Mouse (Mus musculus) spleen, adult 2 months (tissue): ENCODE measurements around the gene Ackr2. TPM values are rescaled to one million over a fixed set of nuclear protein-coding genes. Genes with fewer than 3 reads are reported as not detected.
A peak's percentile ranks its signal among the peaks of the same experiment; 100 is the strongest.

Experiments
- DNase-seq, 2 experiments: peaks; one replicate each; pipeline versions ENCODE4 v3.0.0 to v3.0.0-alpha.2; 2012 to 2021; ENCODE audit warnings: low spot score in 2 of 2, low read depth in 1 of 2
- H3K27ac ChIP-seq: fragments of 200-500 bp; 2 replicates; pipeline ENCODE4 v1.5.1; 2012; ENCODE audit warnings: low read length, inconsistent platforms; ENCODE audit not compliant: insufficient read depth
- H3K27me3 ChIP-seq: fragments of 200-500 bp; 2 replicates; pipeline ENCODE4 v1.6.1; 2012; ENCODE audit warnings: mild to moderate bottlenecking, moderate library complexity, low read length, inconsistent platforms; ENCODE audit not compliant: control insufficient read depth, insufficient read depth
- H3K36me3 ChIP-seq: fragments of 200-500 bp; 2 replicates; pipeline ENCODE4 v1.6.1; 2012; ENCODE audit warnings: mild to moderate bottlenecking, low read length, inconsistent platforms; ENCODE audit not compliant: control insufficient read depth, insufficient read depth
- H3K4me1 ChIP-seq: fragments of 200-500 bp; 2 replicates; pipeline ENCODE4 v1.6.1; 2011; ENCODE audit warnings: inconsistent platforms; ENCODE audit not compliant: control insufficient read depth, insufficient read depth, insufficient read length
- H3K4me3 ChIP-seq: fragments of 200-500 bp; 2 replicates; pipeline ENCODE4 v1.5.1; 2011; ENCODE audit warnings: mild to moderate bottlenecking, inconsistent platforms; ENCODE audit not compliant: insufficient read depth, insufficient read length; ENCODE audit errors: extremely low read depth
- CTCF ChIP-seq: fragments of 200-500 bp; IDR thresholded peaks from 2 replicates; pipeline ENCODE4 v1.5.1; 2011; ENCODE audit warnings: mild to moderate bottlenecking, inconsistent platforms; ENCODE audit not compliant: insufficient read depth, insufficient read length, insufficient replicate concordance; ENCODE audit errors: extremely low read depth
- POLR2A ChIP-seq: fragments of 200-500 bp; IDR thresholded peaks from 2 replicates; pipeline ENCODE4 v1.6.1; 2011; ENCODE audit warnings: low read depth, low read length, inconsistent platforms
- whole genome bisulfite sequencing: fragments of 180-500 bp; shearing (Covaris S2); methylation state at CpG from one replicate; pipeline ENCODE4 v1.1.7; 2018; 5-methylcytosine and 5-hydroxymethylcytosine counted together
- polyA plus RNA-seq: library from polyadenylated mRNA; depleted of rRNA; stranded (reverse); fragments of >200 nt; gene quantifications from 2 replicates; pipeline ENCODE4 v1.2.3, GENCODE M21; 2012; rRNA removed

Ackr2 gene
- polyA plus RNA-seq, 1 experiment, result 16.7 TPM

DNA sequence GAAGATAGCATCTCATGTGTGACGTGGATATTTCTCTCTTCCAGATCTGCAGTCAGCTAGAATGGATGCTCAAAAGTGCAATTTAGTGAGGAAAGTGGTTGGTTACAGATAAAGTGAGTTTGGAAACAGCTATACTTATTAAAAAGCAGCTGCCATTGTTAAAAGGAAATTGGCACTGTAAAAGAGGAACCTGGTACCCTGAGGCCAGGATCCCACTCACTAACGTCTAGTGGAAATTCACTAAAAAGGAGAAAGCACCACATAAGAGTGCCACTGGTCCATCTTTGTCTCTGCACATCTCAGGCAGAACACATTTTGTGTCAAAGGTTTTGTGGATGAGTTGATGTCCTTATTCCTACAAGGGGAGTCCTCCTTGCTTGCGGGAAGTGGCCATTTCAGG is 45.5 kb downstream of the Ackr2 start:
- DNase-seq, result no peak
- Histone ChIP-seq H3K27ac (peak overlapping the region; percentile 53), H3K4me1 (peaks cover 5% of the 10 kb centered on the region; the same call in 1 of the 2 replicates), H3K27me3 (no peaks in the 10 kb centered on the region), H3K4me3 (no peak overlapping the region; the same call in 1 of the 2 replicates), H3K36me3 (no peaks in the 10 kb centered on the region)
- TF ChIP-seq CTCF, result no peak
- no peak for TF ChIP-seq POLR2A
- WGBS, result 41% methylated on average over 3 of the region's 3 CpGs

DNA sequence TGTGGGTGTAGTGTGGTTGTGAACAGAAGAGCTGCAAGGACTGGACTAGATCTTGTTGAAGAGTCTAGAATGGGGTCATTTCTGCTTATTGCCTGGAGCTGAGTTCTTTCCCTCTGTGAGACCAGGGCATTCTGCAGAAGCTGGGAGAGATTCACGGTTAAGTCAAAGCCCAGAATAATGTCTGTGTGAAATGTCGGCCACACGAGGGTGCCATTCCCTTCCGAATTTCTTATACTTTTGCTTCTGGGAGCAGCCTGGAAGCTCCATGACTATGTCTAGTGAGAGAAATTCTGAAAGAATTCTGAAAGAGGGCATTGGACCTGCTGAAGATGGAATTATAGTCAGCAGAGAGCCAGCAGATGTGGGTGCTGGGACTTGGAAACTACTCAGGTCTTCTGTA is 49.6 kb downstream of the Ackr2 start:
- Histone ChIP-seq H3K27ac (no peak overlapping the region), H3K36me3 (no peaks in the 10 kb centered on the region), H3K27me3 (no peaks in the 10 kb centered on the region), H3K4me1 (peaks cover 5% of the 10 kb centered on the region; the same call in 1 of the 2 replicates), H3K4me3 (no peak overlapping the region)
- 0 out of 2 replicates have a peak, but pooled peaks have one; percentile 3 for TF ChIP-seq CTCF
- TF ChIP-seq POLR2A, result no peak
- no peak for DNase-seq
- 28% methylated on average over 4 of the region's 4 CpGs for WGBS

DNA sequence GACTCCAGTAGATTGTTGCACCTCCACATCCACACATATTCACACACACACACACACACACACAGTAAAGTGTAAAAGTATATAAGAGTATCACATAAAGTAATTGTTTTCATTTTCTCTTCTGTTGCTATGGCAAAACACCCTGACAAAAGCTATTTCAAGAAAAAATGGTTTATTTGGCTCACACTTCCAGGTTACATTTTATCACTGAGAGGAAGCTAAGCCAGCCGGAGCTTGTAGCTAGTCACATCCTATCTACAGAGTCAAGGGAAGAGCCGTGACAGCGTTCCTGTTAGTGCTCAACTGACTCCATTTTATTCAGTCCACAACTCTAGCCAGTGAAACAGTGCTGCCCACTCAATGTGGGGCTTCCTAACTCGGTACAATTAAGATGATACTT is 50.3 kb downstream of the Ackr2 start:
- Histone ChIP-seq H3K36me3 (no peaks in the 10 kb centered on the region), H3K4me3 (no peak overlapping the region), H3K27me3 (no peaks in the 10 kb centered on the region), H3K4me1 (peaks cover 5% of the 10 kb centered on the region; the same call in 1 of the 2 replicates), H3K27ac (no peak overlapping the region)
- DNase-seq, result no peak
- WGBS, result 87% methylated on average over 4 of the region's 4 CpGs
- TF ChIP-seq POLR2A (no peak), CTCF (no peak)

DNA sequence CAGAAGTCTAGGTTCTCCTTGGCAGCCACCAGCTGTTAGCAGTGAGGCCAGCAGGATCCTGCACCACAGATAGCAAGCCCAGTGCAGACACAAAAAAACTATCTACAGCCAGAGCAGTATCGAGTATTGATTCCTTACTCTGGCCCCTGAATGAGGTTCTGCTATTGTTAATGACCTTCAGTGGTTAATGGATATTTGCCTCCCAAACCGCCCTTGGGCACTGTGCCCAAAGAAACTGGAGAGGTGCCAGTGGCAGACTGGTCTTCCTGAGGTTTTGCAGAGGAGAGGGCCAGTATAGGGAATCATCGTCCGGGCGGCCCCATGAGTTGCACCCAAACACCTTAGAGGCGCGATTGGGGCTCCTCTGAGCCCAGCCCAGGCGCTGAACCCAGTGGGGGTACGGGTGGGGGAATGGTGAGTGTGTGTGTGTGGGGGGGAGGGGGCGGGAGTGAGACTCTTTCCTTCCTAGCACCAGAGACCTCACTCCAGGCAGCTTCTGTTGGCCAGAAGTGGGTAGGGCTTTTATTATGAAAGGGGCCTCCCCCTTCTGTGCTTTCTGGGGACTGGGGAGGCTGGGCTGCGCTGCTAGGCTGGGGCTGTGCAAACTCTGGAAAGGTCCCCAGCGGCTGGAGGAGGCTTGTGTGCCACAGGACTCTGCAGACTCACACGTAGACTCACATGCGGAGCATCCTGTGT is 52.4 kb downstream of the Ackr2 start, which contains the start of gene Fam198a:
Gene Fam198a (plus strand): TSS at position 571 of the 696 bp plus-strand sequence.
- Histone ChIP-seq H3K27ac (no peak within 1 kb of the TSS), H3K4me1 (no peaks in the 10 kb centered on the region; the same call in 1 of the 2 replicates), H3K36me3 (no peaks in the 10 kb centered on the region), H3K27me3 (no peaks in the 10 kb centered on the region), H3K4me3 (no peak within 1 kb of the TSS)
- 21% methylated on average over 14 of the region's 14 CpGs for WGBS
- DNase-seq, result no peak
- TF ChIP-seq CTCF, result no peak
- no peak for TF ChIP-seq POLR2A

DNA sequence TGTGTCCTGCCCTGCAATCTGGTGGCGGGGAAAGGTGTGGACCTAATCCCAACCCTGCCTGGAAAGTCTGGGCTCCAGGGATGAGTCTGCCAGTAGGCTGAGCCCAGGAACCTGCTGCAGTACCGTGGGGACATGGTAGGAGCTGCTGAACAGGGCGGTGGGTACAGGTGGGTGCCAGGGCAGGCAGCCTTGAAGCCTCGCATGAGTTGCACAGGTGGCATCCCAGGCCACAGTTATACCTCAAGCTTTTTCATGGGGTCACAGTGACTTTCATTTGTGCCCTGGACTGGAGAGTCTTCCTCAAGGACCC is 52.9 kb downstream of the Ackr2 start:
- H3K4me1 ChIP-seq, result no peaks in the 10 kb centered on the region; the same call in 1 of the 2 replicates
- 41% methylated on average over 4 of the region's 4 CpGs for WGBS
- no peaks in the 10 kb centered on the region for H3K36me3 ChIP-seq
- H3K27me3 ChIP-seq, result no peaks in the 10 kb centered on the region
- no peak overlapping the region for H3K4me3 ChIP-seq
- no peak for DNase-seq
- TF ChIP-seq CTCF, result no peak
- no peak for TF ChIP-seq POLR2A
- H3K27ac ChIP-seq, result no peak overlapping the region

DNA sequence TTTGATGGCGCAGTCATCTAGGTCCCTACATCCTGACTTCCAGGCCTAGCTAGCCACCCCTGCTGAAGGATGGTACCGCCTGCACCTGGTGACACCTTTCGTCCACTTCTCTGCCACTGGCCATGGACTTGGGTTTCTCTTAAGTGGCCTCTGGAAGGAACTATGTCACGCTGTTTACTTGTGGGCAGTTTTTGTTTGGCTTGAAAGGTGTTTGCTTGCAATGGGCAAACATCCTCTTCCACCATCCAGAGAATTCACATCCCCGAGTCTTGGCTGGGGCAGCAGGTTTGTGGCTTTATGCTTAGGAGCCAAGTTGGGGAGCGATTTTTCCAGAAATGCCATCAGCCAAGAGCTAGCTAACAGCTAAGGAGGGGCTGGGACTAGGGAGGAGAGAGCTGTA is 54.4 kb downstream of the Ackr2 start:
- Histone ChIP-seq H3K27me3 (no peaks in the 10 kb centered on the region), H3K36me3 (no peaks in the 10 kb centered on the region), H3K4me1 (no peaks in the 10 kb centered on the region; the same call in 1 of the 2 replicates), H3K4me3 (no peak overlapping the region), H3K27ac (no peak overlapping the region)
- TF ChIP-seq POLR2A, result no peak
- no peak for TF ChIP-seq CTCF
- WGBS, result 87% methylated on average over 6 of the region's 6 CpGs
- DNase-seq, result no peak

DNA sequence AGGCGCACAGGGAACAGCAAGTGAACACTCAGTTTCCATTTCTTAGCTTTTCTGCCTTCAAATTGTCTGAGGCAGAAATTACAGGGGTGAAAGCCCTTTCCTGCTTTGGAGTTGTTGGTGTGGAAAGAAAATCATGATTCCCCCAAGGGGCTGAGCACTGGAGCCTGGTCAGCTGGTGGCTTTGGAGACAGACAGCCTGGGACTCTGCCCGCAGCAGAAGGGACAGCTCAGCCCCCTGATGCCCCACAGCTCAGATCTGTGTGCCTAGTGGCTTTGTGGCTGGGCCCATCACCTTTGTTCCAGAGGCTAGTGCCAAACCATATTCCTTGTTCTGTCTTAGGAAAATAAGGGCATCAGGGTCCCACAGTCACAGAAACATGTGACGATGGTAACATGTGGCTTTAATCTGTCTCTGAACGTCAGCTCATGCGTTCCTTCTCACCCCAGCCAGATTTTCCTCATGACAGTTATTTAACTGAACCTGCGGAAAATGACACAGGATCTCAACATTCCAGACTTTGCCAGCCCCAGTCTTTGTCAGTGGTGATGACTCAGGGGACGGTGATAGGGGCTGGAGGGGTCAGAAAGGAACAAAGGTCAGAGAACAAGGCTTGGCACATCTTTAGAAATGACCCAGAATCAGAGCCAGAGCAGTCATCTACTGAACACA is 61.9 kb downstream of the Ackr2 start:
- TF ChIP-seq CTCF (no peak), POLR2A (no peak)
- H3K4me1 ChIP-seq, result no peaks in the 10 kb centered on the region
- H3K4me3 ChIP-seq, result no peak overlapping the region
- H3K27me3 ChIP-seq, result no peaks in the 10 kb centered on the region
- H3K36me3 ChIP-seq, result no peaks in the 10 kb centered on the region
- WGBS, result 90% methylated on average over 7 of the region's 7 CpGs
- no peak overlapping the region for H3K27ac ChIP-seq
- no peak for DNase-seq

Other genes with a start within 250 kb of the Ackr2 start
- 10.0 and 12.0 TPM in 2 replicates for gene Sec22c, start 192.9 kb upstream of the Ackr2 start, polyA plus RNA-seq
- 5.8 and 10.4 TPM in 2 replicates for gene Ss18l2, start 188.0 kb upstream of the Ackr2 start, polyA plus RNA-seq
- gene Nktr, start 179.2 kb upstream of the Ackr2 start, polyA plus RNA-seq, result 36.6 and 38.7 TPM in 2 replicates
- 3.7 and 4.7 TPM in 2 replicates for gene Zfp651, start 139.0 kb upstream of the Ackr2 start, polyA plus RNA-seq
- not detected in 2 replicates for gene Klhl40, start 120.7 kb upstream of the Ackr2 start, polyA plus RNA-seq
- gene Hhatl, start 105.8 kb upstream of the Ackr2 start, polyA plus RNA-seq, result 0.19 TPM in 1 of 2 replicates, not detected in the other
- not detected in 2 replicates for gene Ccdc13, start 58.9 kb upstream of the Ackr2 start, polyA plus RNA-seq
- 3.4 and 4.1 TPM in 2 replicates for gene Higd1a, start 40.0 kb upstream of the Ackr2 start, polyA plus RNA-seq
- 0.12 and 0.25 TPM in 2 replicates for gene Cyp8b1, start 17.9 kb downstream of the Ackr2 start, polyA plus RNA-seq
- 0.28 and 0.31 TPM in 2 replicates for gene Fam198a, start 52.6 kb downstream of the Ackr2 start, polyA plus RNA-seq
- gene Pomgnt2, start 98.8 kb downstream of the Ackr2 start, polyA plus RNA-seq, result 2.8 and 3.2 TPM in 2 replicates
- 36.2 and 41.9 TPM in 2 replicates for gene Snrk, start 218.9 kb downstream of the Ackr2 start, polyA plus RNA-seq